Mouse (Mus musculus) limb, embryonic 14.5 days (tissue): ENCODE data around the gene Fam24b. TPM values are rescaled to one million over a fixed set of nuclear protein-coding genes. Genes with fewer than 3 reads are reported as not detected.

Experiments
- ATAC-seq: fragments of 200-750 bp; cut with Nextera tagmentation; 2 replicates; pipeline ENCODE4 v1.8.0; 2017; ENCODE audit warnings: low read depth, moderate number of reproducible peaks, moderate TSS enrichment; ENCODE audit not compliant: low FRiP score
- DNase-seq: peaks from one replicate; pipeline ENCODE4 v3.0.0-alpha.2; 2015; ENCODE audit warnings: low spot score
- H3K27ac ChIP-seq: fragments of 300-500 bp; sonication (generic); replicated peaks from 2 replicates; pipeline ENCODE4 v1.5.1; 2014; ENCODE audit warnings: low read depth, mild to moderate bottlenecking, low read length, moderate library complexity, mixed read lengths
- H3K27me3 ChIP-seq: fragments of 300-500 bp; sonication (generic); 2 replicates; pipeline ENCODE4 v1.6.1; 2014; ENCODE audit warnings: low read length, mixed read lengths; ENCODE audit not compliant: control insufficient read depth, insufficient read depth
- H3K36me3 ChIP-seq: fragments of 300-500 bp; sonication (generic); 2 replicates; pipeline ENCODE4 v1.6.1; 2014; ENCODE audit warnings: mild to moderate bottlenecking, low read length, moderate library complexity, mixed read lengths; ENCODE audit not compliant: control insufficient read depth, insufficient read depth
- H3K4me1 ChIP-seq: fragments of 300-500 bp; sonication (generic); 2 replicates; pipeline ENCODE4 v1.6.1; 2014; ENCODE audit warnings: antibody characterized with exemption, low read length, mixed read lengths; ENCODE audit not compliant: control insufficient read depth, insufficient read depth
- H3K4me2 ChIP-seq: fragments of 300-500 bp; sonication (generic); replicated peaks from 2 replicates; pipeline ENCODE4 v1.6.1; 2014; ENCODE audit warnings: low read depth, mild to moderate bottlenecking, low read length, moderate library complexity; ENCODE audit not compliant: severe bottlenecking
- H3K4me3 ChIP-seq: fragments of 300-500 bp; sonication (generic); replicated peaks from 2 replicates; pipeline ENCODE4 v1.5.1; 2014; ENCODE audit warnings: low read length
- H3K9ac ChIP-seq: fragments of 300-500 bp; sonication (generic); 2 replicates; pipeline ENCODE4 v1.6.1; 2014; ENCODE audit warnings: mild to moderate bottlenecking, low read depth, low read length, moderate library complexity; ENCODE audit not compliant: severe bottlenecking
- H3K9me3 ChIP-seq: fragments of 300-500 bp; sonication (generic); 2 replicates; pipeline ENCODE4 v1.6.1; 2016; ENCODE audit warnings: low read length; ENCODE audit not compliant: control insufficient read depth
- POLR2A ChIP-seq: fragments of 200-500 bp; IDR thresholded peaks from 2 replicates; pipeline ENCODE4 v1.8.0; 2012; ENCODE audit warnings: inconsistent platforms, mild to moderate bottlenecking, moderate library complexity, borderline replicate concordance; ENCODE audit not compliant: insufficient read depth, insufficient read length; ENCODE audit errors: extremely low read depth
- WGBS: fragments of 180-500 bp; shearing (Covaris S2); extraction: QIAGEN DNeasy Blood & Tissue Kit; methylation state at CpG from one replicate; pipeline ENCODE4 v1.1.7; 2014; 5-methylcytosine and 5-hydroxymethylcytosine counted together
- polyA plus RNA-seq, 2 experiments: library from polyadenylated mRNA; depleted of rRNA in 1 of 2; stranded (reverse) in 1 of 2; unstranded in 1 of 2; fragments of >200 nt; fragmentation: Nextera tagmentation in 1 of 2; extraction: Ambion mirVana in 1 of 2; gene quantifications; 2 replicates each; pipeline versions ENCODE4 v1.2.1 to v1.2.3; 2012 to 2014

Fam24b gene
- 0.40 and 0.78 TPM in 2 replicates for polyA plus RNA-seq (2012; rRNA removed)
- not detected in 2 replicates for polyA plus RNA-seq (2014; fragmentation: Nextera tagmentation; extraction: Ambion mirVana)

DNA sequence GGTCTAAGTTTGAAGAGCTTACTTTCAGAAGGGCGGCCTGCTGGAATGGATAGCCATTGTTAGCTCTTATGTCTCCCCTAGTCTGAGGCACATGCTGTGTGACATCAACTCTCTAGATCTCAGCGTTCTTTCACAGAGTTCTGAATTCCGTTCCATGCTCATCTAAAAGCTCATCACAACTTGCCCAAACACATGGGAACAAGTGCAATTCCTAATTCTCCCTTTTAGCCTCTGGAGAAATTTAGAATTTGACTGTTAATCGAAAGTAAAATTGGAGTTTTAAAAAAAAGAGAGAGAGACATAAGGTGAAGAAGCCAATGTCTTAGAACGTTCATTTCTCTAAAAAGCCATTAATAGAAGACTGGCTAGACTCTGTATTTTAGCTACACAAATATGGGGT is at the start of gene Fam24b:
Gene Fam24b (minus strand): TSS at position 101 of the 400 bp plus-strand sequence.
- Histone ChIP-seq H3K36me3 (no peaks in the 10 kb centered on the region), H3K4me3 (no peak within 1 kb of the TSS), H3K4me1 (no peaks in the 10 kb centered on the region), H3K9ac (no peak within 1 kb of the TSS), H3K4me2 (no peak within 1 kb of the TSS), H3K27ac (no peak within 1 kb of the TSS), H3K27me3 (no peaks in the 10 kb centered on the region), H3K9me3 (no peaks in the 10 kb centered on the region)
- DNase-seq (no peak), ATAC-seq (no peak)
- TF ChIP-seq POLR2A: no peak
- 90% methylated on average over 5 of the region's 5 CpGs for WGBS

DNA sequence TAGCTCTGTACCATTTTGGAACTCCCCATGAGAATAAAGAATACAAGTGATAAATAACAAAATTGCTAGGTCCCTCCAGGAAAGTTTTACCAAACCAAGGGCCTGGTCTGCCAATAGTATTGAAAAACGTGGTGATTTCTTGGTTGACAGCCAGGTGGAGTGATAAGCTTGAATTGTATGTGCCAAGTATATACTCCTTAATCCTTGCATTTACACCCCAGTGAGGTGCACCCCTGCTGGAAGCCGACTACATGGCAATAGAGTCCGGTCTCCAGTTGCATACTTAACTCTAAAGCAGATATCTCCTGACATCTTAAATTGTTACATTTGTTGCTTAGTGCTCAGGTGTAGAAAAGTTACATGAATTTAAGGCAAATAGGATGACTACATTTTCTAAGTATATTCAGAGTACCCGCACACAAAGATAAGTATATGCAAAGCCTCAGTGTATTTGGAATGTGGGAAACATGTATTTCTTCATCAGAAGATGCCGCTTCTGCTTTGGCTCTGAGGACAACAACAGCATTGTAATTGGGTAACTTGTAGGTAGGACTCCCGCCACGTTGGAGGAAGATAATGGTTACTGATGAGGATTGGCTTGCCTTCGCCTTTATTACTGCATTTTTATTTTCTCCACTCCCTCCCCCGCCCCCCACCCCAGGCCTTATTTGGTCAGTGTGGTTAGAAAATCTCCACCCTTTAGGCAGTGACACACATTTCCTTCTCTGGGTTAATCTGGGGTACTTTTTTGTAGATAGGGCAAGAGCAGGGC is 42.8 kb upstream of the Fam24b start:
- no peak for TF ChIP-seq POLR2A
- ATAC-seq (no peak), DNase-seq (peak; percentile 6)
- Histone ChIP-seq H3K9me3 (no peaks in the 10 kb centered on the region), H3K9ac (peak overlapping the region; percentile 90), H3K27ac (no peak overlapping the region), H3K4me1 (peaks cover 10% of the 10 kb centered on the region; the same call in 1 of the 2 replicates), H3K36me3 (peaks cover 8% of the 10 kb centered on the region), H3K4me3 (peak overlapping the region; percentile 77), H3K27me3 (no peaks in the 10 kb centered on the region), H3K4me2 (peak overlapping the region; percentile 69)
- 71% methylated on average over 9 of the region's 9 CpGs for WGBS

GRCm38 (mm10) chr7:131371470-131371860 is 42.1 kb upstream of the Fam24b start:
- no peaks in the 10 kb centered on the region for H3K27me3 ChIP-seq
- H3K4me2 ChIP-seq: peak overlapping the region; percentile 69
- H3K27ac ChIP-seq: peak overlapping the region; percentile 90
- DNase-seq: no peak
- H3K4me1 ChIP-seq: peaks cover 10% of the 10 kb centered on the region; the same call in 1 of the 2 replicates
- no peak for ATAC-seq
- H3K36me3 ChIP-seq: peaks cover 8% of the 10 kb centered on the region
- no peak for TF ChIP-seq POLR2A
- H3K9me3 ChIP-seq: no peaks in the 10 kb centered on the region
- WGBS: 9% methylated on average over 9 of the region's 9 CpGs
- peak overlapping the region; percentile 77 for H3K4me3 ChIP-seq
- H3K9ac ChIP-seq: peak overlapping the region; percentile 90

- H3K4me3 ChIP-seq: peak within 1 kb of the TSS; percentile 77
- TF ChIP-seq POLR2A: peak; percentile 72; the same call in 1 of the 2 replicates
- H3K27me3 ChIP-seq: no peaks in the 10 kb centered on the region
- peak within 1 kb of the TSS; percentile 90 for H3K9ac ChIP-seq
- DNase-seq (peak; percentile 79), ATAC-seq (peak; percentile 93)
- peaks cover 8% of the 10 kb centered on the region for H3K36me3 ChIP-seq
- H3K27ac ChIP-seq: peak within 1 kb of the TSS; percentile 90
- peak within 1 kb of the TSS; percentile 69 for H3K4me2 ChIP-seq
- H3K9me3 ChIP-seq: no peaks in the 10 kb centered on the region
- 4% methylated on average over 46 of the region's 47 CpGs for WGBS
- peaks cover 10% of the 10 kb centered on the region; the same call in 1 of the 2 replicates for H3K4me1 ChIP-seq
These were observed 41.5 kb upstream of the Fam24b start, which contains the start of gene Pstk for GRCm38 (mm10) chr7:131370648-131371469. TSS of gene Pstk (plus strand) at chr7:131371141.

DNA sequence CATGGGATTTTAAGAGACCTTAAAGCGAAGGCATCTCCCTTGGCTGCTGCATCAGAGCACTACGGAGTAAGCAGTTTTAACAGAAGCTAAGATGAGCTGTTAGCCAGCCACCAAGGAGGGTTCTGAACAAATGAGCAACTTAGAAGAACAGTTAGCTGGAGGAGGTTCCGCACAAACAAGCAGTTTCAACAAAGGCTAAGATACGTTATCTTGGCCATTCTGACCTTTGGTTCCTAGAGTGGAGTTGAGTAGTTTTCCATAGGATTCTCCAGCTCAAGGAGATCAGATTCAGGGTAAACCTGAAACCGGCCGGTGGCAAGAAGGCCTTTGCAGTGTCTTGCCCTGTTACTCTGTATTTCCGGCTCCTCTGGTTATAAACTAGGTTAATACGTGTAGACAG is 34.8 kb upstream of the Fam24b start:
- H3K4me1 ChIP-seq: peaks cover 7% of the 10 kb centered on the region
- no peak for TF ChIP-seq POLR2A
- ATAC-seq: no peak
- no peak overlapping the region for H3K4me3 ChIP-seq
- no peak overlapping the region for H3K4me2 ChIP-seq
- no peak overlapping the region for H3K27ac ChIP-seq
- DNase-seq: no peak
- no peaks in the 10 kb centered on the region for H3K9me3 ChIP-seq
- 93% methylated on average over 8 of the region's 8 CpGs for WGBS
- no peak overlapping the region for H3K9ac ChIP-seq
- peaks cover 8% of the 10 kb centered on the region; the same call in 1 of the 2 replicates for H3K36me3 ChIP-seq
- no peaks in the 10 kb centered on the region for H3K27me3 ChIP-seq
